Mouse (Mus musculus) adrenal gland (tissue): ENCODE measurements at regions not wholly inside any gene's neighbourhood (a gene's known extent, or its start where the extent isn't known, plus 50 kb on each side); places are given as distances from the start of the nearest gene placed in this dataset.

ENCODE experiments used
- intact Hi-C: fragments of 180-260 bp; cut with DNase I; formaldehyde crosslinking; loops from one replicate; pipeline ENCODE4 v1.15.1; 2025

- intact Hi-C loops = no loop called here
These were observed 281.2 kb downstream of the Cd47 start for GRCm38 (mm10) chr16:50081511-50081910.

GRCm38 (mm10) chr16:50092318-50092717 lies 292.0 kb downstream of the Cd47 start:
- intact Hi-C loops = no loop called here

- intact Hi-C loops = no loop called here
These were observed 292.4 kb downstream of the Cd47 start for GRCm38 (mm10) chr16:50092780-50093179.

GRCm38 (mm10) chr16:50095858-50096551 lies 295.7 kb downstream of the Cd47 start:
- intact Hi-C loops = no loop called here

- intact Hi-C loops = no loop called here
These were observed 296.2 kb downstream of the Cd47 start for GRCm38 (mm10) chr16:50096563-50096962.

- intact Hi-C loops = no loop called here
These were observed 303.0 kb downstream of the Cd47 start for GRCm38 (mm10) chr16:50103340-50103739.

GRCm38 (mm10) chr16:50118150-50118549 lies 314.0 kb downstream of the Bbx start:
- intact Hi-C loops = no loop called here

- intact Hi-C loops = no loop called here
These were observed 309.7 kb downstream of the Bbx start for GRCm38 (mm10) chr16:50122460-50122859.

- intact Hi-C loops = no loop called here
These were observed 307.5 kb downstream of the Bbx start for GRCm38 (mm10) chr16:50124646-50125045.

GRCm38 (mm10) chr16:50125564-50125963 lies 306.6 kb downstream of the Bbx start:
- intact Hi-C loops = no loop called here

GRCm38 (mm10) chr16:50131406-50131805 lies 300.8 kb downstream of the Bbx start:
- intact Hi-C loops = no loop called here
